Mouse (Mus musculus) embryonic facial prominence, embryonic 13.5 days (tissue): ENCODE data around the gene Ccdc189. TPM values are rescaled to one million over a fixed set of nuclear protein-coding genes. Genes with fewer than 3 reads are reported as not detected.

Source experiments
- ATAC-seq: fragments of 200-750 bp; cut with Nextera tagmentation; 2 replicates; pipeline ENCODE4 v1.8.0; 2017; ENCODE audit warnings: low read depth; ENCODE audit not compliant: insufficient number of reproducible peaks, insufficient read depth, low FRiP score, low TSS enrichment
- H3K27ac ChIP-seq: fragments of 300-500 bp; sonication (generic); 2 replicates; pipeline ENCODE4 v1.5.1; 2015; ENCODE audit warnings: moderate library complexity, mild to moderate bottlenecking, inconsistent platforms
- H3K27me3 ChIP-seq: fragments of 300-500 bp; sonication (generic); 2 replicates; pipeline ENCODE4 v1.6.1; 2015; ENCODE audit warnings: mild to moderate bottlenecking, inconsistent platforms
- H3K36me3 ChIP-seq: fragments of 300-500 bp; sonication (generic); 2 replicates; pipeline ENCODE4 v1.6.1; 2015; ENCODE audit warnings: mild to moderate bottlenecking, inconsistent platforms
- H3K4me1 ChIP-seq: fragments of 300-500 bp; sonication (generic); 2 replicates; pipeline ENCODE4 v1.6.1; 2015; ENCODE audit warnings: inconsistent platforms
- H3K4me2 ChIP-seq: fragments of 300-500 bp; sonication (generic); 2 replicates; pipeline ENCODE4 v1.6.1; 2015; ENCODE audit warnings: moderate library complexity, mild to moderate bottlenecking, inconsistent platforms
- H3K4me3 ChIP-seq: fragments of 300-500 bp; sonication (generic); 2 replicates; pipeline ENCODE4 v1.5.1; 2015; ENCODE audit warnings: mild to moderate bottlenecking, inconsistent platforms
- H3K9ac ChIP-seq: fragments of 300-500 bp; sonication (generic); 2 replicates; pipeline ENCODE4 v1.6.1; 2015; ENCODE audit warnings: mild to moderate bottlenecking, inconsistent platforms
- H3K9me3 ChIP-seq: fragments of 300-500 bp; sonication (generic); 2 replicates; pipeline ENCODE4 v1.6.1; 2016; ENCODE audit warnings: inconsistent platforms
- whole genome bisulfite sequencing: fragments of 180-500 bp; shearing (Covaris S2); methylation state at CpG from one replicate; pipeline ENCODE4 v1.1.7; 2015; ENCODE audit warnings: mixed read lengths; 5-methylcytosine and 5-hydroxymethylcytosine counted together
- polyA plus RNA-seq: library from polyadenylated mRNA; unstranded; fragments of >200 nt; fragmentation: Nextera tagmentation; extraction: Ambion mirVana; gene quantifications from 2 replicates; pipeline ENCODE4 v1.2.1, GENCODE M21; 2015

Gene Ccdc189
- polyA plus RNA-seq, 1 experiment from 2014 or later: 8.8 TPM

DNA sequence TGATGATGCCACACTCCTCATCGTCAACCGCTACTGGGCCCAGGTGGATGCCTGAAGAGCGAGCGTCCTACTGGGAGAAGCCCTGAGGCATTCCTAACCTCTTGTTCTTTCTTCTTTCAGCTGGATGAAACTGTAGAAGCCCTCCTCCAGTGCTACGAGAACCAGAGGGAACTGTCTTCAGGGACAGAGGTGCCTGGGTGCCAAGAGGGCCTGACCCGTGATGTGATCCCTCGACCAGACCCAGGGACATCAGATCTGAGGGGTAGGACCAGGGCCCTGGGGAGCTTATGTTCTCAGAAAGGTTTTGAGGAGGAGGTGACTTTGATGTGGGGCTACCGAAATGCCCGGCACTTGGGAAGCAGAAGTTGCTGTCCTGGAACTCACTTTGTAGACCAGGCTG is 1.2 kb upstream of the Ccdc189 start:
- Histone ChIP-seq H3K9me3 (no peaks in the 10 kb centered on the region), H3K4me1 (peaks cover 15% of the 10 kb centered on the region), H3K9ac (peak overlapping the region; percentile 91), H3K27me3 (no peaks in the 10 kb centered on the region), H3K4me3 (peak overlapping the region; percentile 91), H3K27ac (no peak overlapping the region), H3K4me2 (peak overlapping the region; percentile 90), H3K36me3 (peaks cover 63% of the 10 kb centered on the region)
- 84% methylated on average over 9 of the region's 9 CpGs for WGBS
- ATAC-seq: no peak

DNA sequence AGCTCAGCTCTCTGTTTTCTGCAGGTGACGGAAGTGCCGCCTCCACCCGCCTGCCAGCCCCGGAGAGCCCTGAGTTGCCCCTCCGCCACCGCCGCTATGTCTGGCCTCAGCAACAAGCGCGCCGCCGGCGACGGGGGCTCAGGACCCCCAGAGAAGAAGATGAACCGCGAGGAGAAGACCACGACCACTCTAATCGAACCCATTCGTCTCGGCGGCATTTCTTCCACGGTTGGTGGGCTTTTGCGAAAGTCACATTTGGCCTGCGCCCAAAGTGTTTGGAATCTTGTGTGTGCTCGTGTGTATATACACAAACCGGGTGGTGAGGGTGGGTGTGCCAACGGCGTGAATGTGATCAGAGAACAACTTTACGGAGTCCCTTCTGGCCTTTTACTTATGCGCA is 506 bp upstream of the Ccdc189 start:
- Histone ChIP-seq H3K4me1 (peaks cover 15% of the 10 kb centered on the region), H3K4me3 (peak overlapping the region; percentile 91), H3K9me3 (no peaks in the 10 kb centered on the region), H3K36me3 (peaks cover 63% of the 10 kb centered on the region), H3K27ac (peak overlapping the region; percentile 62; the same call in 1 of the 2 replicates), H3K27me3 (no peaks in the 10 kb centered on the region), H3K4me2 (peak overlapping the region; percentile 90), H3K9ac (peak overlapping the region; percentile 91)
- ATAC-seq: no peak
- 3% methylated on average over 29 of the region's 29 CpGs for WGBS

DNA sequence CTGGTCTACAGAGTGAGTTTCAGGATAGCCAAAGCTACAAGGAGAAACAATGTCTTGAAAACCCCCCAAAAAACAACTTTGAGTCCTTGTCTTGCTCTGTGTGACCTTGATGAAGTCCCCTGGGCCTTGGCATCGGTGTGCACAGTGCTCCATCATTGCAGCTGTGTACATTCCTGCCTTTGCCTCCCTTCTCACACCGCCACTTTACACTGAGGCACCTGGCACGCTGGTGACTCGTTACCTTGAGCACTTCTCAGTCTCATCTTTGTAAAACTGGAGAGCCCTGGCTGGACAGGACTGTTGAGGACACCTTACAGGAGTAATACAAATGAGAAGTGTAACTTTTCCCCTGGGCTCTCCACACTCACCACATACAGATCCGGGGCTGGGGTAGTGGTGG is 1.2 kb downstream of the Ccdc189 start:
- ATAC-seq: no peak
- no peaks in the 10 kb centered on the region for H3K9me3 ChIP-seq
- H3K4me2 ChIP-seq: peak overlapping the region; percentile 90
- peak overlapping the region; percentile 74 for H3K9ac ChIP-seq
- peaks cover 63% of the 10 kb centered on the region for H3K36me3 ChIP-seq
- WGBS: 62% methylated on average over 5 of the region's 5 CpGs
- H3K4me3 ChIP-seq: peak overlapping the region; percentile 91
- no peaks in the 10 kb centered on the region for H3K27me3 ChIP-seq
- H3K27ac ChIP-seq: peak overlapping the region; percentile 78; the same call in 1 of the 2 replicates
- peaks cover 15% of the 10 kb centered on the region for H3K4me1 ChIP-seq

DNA sequence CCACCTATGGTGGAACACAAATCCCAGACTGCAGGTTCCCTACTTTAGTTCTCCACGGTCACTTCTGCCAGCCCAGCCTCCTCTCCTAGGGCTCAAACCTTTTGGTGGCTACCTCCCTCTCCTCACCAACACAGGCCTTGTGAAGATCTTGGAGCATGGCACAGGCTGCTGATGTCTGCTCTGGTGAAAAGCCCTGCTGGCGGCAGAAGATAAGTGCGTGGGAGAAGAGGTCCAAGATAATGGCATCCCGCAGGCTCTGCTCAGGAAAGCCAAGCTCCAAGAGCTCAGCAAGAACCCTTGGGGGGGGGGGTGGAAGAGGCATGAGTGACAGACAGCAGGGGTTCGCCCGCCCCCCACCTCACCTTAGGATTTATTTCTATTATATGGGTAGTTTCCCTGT is 2.2 kb downstream of the Ccdc189 start:
- Histone ChIP-seq H3K9me3 (no peaks in the 10 kb centered on the region), H3K9ac (no peak overlapping the region), H3K36me3 (peaks cover 61% of the 10 kb centered on the region), H3K4me3 (no peak overlapping the region), H3K4me1 (peaks cover 15% of the 10 kb centered on the region), H3K27me3 (no peaks in the 10 kb centered on the region), H3K4me2 (no peak overlapping the region), H3K27ac (no peak overlapping the region)
- no peak for ATAC-seq
- 93% methylated on average over 6 of the region's 6 CpGs for WGBS

DNA sequence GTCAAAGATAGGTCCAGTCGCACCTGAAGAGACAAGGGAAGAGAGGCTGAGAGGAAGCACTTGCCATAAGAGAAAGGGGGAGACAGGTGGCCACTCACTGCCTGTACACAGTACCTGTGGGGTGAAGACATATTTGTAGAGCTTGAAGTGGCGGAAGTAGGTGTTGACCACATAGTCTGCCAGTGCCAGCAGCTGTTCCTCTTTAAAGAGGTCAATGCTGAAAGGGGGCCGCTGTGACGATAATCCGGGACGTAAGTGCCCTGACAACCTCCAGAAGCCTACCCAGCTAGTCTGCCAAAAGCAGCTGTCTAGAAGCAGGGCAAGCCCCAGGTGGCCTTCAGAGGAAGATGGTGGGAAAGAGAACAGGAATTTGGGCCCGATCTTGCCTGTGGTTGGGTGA is 3.4 kb downstream of the Ccdc189 start:
- Histone ChIP-seq H3K9ac (no peak overlapping the region), H3K27me3 (no peaks in the 10 kb centered on the region), H3K4me2 (no peak overlapping the region), H3K36me3 (peaks cover 62% of the 10 kb centered on the region), H3K4me3 (no peak overlapping the region), H3K9me3 (no peaks in the 10 kb centered on the region), H3K27ac (0 out of 2 replicates have a peak overlapping the region, but pooled peaks have one; percentile 11), H3K4me1 (peaks cover 15% of the 10 kb centered on the region)
- no peak for ATAC-seq
- 81% methylated on average over 7 of the region's 7 CpGs for WGBS

DNA sequence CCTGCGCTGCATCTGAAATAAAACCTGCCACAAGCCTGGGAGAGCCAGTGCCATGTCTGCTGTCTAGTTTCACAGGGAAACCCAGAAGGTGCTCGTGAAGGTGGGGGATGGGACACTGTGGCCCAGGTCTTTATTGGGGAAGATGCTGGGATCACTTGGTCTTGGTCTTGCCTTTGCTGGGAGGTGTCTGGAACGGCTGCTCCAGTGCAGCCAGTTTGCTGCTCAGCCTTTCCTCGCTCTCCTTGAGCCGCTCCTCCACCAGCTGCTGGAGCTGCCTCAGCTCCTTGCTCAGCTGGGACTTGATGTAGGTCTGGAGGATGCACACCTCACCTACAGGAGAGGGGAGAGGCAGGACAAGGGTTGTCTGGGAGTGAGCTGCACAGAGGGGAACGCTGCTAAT is 5.1 kb downstream of the Ccdc189 start:
- no peak for ATAC-seq
- Histone ChIP-seq H3K27me3 (no peaks in the 10 kb centered on the region), H3K27ac (no peak overlapping the region), H3K4me3 (no peak overlapping the region), H3K36me3 (peaks cover 70% of the 10 kb centered on the region), H3K4me2 (no peak overlapping the region), H3K9ac (no peak overlapping the region), H3K4me1 (peaks cover 8% of the 10 kb centered on the region), H3K9me3 (no peaks in the 10 kb centered on the region)
- WGBS: 93% methylated on average over 6 of the region's 6 CpGs

DNA sequence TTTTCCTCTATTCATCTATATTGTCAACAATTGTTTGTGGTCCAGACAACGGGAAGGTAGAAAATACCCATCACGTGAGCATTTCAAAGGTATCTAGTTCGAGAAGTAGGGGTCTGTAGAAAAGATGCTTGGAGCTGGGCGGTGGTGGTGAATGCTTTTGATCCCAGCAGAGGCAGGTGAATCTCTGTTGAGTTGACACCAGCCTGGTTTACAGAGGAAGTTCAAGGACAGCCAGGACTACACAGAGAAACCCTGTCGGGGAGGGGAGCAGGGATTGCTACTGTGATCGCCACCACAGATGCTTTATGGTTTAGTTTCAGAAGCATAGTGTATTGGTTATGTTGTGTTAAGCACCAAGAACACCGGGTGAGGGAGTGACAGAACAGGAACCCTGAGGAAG is 14.3 kb downstream of the Ccdc189 start:
- peaks cover 31% of the 10 kb centered on the region for H3K36me3 ChIP-seq
- no peaks in the 10 kb centered on the region for H3K27me3 ChIP-seq
- H3K27ac ChIP-seq: no peak overlapping the region
- H3K9ac ChIP-seq: peak overlapping the region; percentile 87
- peaks cover 19% of the 10 kb centered on the region for H3K4me1 ChIP-seq
- no peak for ATAC-seq
- peak overlapping the region; percentile 95 for H3K4me2 ChIP-seq
- WGBS: 23% methylated on average over 7 of the region's 7 CpGs
- H3K9me3 ChIP-seq: no peaks in the 10 kb centered on the region
- H3K4me3 ChIP-seq: peak overlapping the region; percentile 78

DNA sequence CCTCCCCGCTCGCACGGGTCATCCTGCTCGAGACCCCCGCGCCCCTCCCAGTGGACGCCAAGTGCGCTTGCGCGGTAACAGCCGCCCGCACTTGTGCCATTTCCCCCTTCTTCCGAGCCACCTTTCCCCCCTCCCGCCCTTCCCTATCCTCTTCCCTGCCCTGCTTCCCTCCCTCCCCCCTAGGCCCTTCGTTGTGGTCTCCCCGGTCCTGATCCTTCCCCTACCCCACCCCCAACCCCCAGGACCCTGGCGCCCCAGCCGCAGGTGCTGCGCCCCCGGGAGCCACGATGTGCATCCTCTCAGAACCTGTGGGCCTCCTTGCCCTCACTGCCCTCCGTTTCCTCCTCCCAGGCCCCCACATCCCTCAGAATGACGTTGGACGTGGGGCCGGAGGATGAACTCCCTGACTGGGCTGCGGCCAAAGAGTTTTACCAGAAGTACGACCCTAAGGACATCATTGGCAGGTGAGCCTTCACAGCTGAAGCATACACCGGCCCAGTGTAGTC is 14.8 kb downstream of the Ccdc189 start:
- ATAC-seq: peak; percentile 17; the same call in 1 of the 2 replicates
- Histone ChIP-seq H3K4me3 (peak overlapping the region; percentile 78), H3K4me1 (peaks cover 19% of the 10 kb centered on the region), H3K27me3 (no peaks in the 10 kb centered on the region), H3K36me3 (peaks cover 32% of the 10 kb centered on the region), H3K4me2 (peak overlapping the region; percentile 95), H3K9ac (peak overlapping the region; percentile 87), H3K9me3 (no peaks in the 10 kb centered on the region), H3K27ac (peak overlapping the region; percentile 33; the same call in 1 of the 2 replicates)
- under 1% methylated on average over 26 of the region's 28 CpGs for WGBS

DNA sequence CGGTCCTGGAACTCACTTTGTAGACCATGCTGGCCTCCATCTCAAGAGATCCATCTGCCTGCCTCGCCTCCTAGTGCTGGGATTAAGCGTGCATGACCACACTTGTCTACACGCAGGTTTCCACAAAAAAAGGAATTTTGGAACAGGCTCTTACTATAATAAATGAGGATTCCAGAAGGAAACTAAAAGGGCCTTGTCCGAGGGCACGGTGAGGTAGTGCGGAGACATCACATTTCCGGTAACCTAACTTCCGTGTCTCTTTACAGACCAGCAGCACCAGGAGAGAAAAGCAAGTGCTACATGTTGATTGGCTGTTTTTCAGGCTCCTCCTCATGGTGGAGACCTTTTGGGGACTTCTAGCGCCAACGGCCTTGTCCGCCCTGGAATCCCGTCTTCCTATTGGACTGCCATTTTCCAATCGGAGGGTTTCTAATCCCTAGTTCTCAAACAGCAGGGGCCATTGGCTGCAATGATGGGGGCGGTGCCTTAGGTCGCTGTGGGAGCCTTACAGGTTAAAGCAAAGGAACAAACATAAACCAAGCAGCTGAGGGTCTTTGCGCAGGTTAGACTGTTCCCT is 15.4 kb downstream of the Ccdc189 start, which contains the start of gene Phkg2:
Gene Phkg2 (plus strand): TSS at position 446 of the 577 bp plus-strand sequence.
- ATAC-seq: peak; percentile 93
- H3K9me3 ChIP-seq: no peaks in the 10 kb centered on the region
- peak within 1 kb of the TSS; percentile 95 for H3K4me2 ChIP-seq
- H3K4me1 ChIP-seq: peaks cover 19% of the 10 kb centered on the region
- peak within 1 kb of the TSS; percentile 87 for H3K9ac ChIP-seq
- WGBS: under 1% methylated on average over 17 of the region's 17 CpGs
- peak within 1 kb of the TSS; percentile 78 for H3K4me3 ChIP-seq
- H3K27ac ChIP-seq: peak within 1 kb of the TSS; percentile 74
- peaks cover 28% of the 10 kb centered on the region for H3K36me3 ChIP-seq
- H3K27me3 ChIP-seq: no peaks in the 10 kb centered on the region

DNA sequence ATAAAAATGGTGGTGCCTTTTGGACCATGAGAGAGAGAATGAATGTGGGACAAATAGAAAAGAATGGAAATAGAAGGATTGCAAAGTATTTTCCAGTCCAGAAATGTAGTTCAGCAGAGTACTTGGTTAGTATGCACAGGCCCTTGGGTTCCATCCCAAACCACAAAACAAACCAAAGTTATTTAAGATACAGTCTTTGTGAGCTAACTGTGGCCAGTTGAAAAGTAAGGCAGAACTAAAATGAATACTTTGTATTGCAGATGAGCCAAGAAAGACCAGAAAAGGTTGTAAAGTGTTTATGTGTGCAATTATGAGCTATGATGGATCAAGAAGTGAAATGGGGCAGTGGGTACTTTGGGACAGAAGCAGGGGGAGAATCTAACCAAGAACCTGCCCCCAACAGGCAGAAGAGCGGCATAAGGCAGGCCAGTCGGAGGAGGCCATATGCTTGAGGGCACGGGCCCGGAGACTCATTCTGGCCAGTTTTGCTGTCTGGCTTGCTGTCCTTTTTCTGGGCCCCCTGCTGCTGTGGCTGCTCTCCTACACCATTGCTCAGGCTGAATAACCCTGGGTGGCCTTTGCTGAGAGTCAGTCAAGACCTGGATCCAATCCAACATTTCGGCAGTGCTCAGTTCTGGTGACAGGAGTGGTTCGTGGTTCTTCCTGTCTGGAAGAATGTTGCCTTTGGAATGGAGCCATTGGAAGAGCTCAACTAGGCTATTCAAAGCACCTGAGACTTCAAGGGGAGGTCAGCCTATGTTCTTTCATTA is 23.8 kb downstream of the Ccdc189 start:
- ATAC-seq: no peak
- no peak overlapping the region for H3K4me2 ChIP-seq
- H3K36me3 ChIP-seq: peaks cover 69% of the 10 kb centered on the region
- H3K9me3 ChIP-seq: no peaks in the 10 kb centered on the region
- peaks cover 4% of the 10 kb centered on the region; the same call in 1 of the 2 replicates for H3K4me1 ChIP-seq
- no peaks in the 10 kb centered on the region for H3K27me3 ChIP-seq
- H3K27ac ChIP-seq: 0 out of 2 replicates have a peak overlapping the region, but pooled peaks have one; percentile 22
- WGBS: 78% methylated on average over 6 of the region's 6 CpGs
- no peak overlapping the region for H3K4me3 ChIP-seq
- H3K9ac ChIP-seq: no peak overlapping the region

DNA sequence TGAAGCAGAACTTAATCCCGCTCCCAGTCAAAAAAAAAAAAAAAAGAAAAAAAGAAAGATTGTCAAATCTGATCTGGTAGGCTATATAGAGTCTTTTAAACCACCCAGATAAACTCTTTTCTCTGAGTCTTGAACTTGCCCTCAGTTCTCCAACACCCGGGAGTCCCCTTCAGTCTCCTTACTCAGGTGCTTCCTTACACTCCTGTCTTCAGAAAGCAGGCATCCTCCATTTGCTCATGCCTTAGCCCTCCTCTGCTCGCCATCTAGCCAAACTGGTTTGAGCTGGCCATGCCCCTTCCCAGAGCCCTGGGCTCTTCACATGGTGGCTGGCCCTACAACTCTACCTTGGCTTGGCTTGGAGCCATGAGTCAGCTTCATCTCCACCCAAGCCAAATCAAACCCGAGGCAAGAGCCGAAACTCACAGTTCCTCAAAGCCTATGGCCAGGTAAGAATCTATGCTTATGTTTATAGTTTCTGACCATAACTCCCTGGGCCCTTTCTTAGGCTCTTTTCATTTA is 27.0 kb downstream of the Ccdc189 start, which contains the start of gene Tmem265:
Gene Tmem265 (plus strand): TSS at position 51 of the 519 bp plus-strand sequence.
- Histone ChIP-seq H3K4me1 (peaks cover 4% of the 10 kb centered on the region; the same call in 1 of the 2 replicates), H3K4me3 (no peak within 1 kb of the TSS), H3K9ac (no peak within 1 kb of the TSS), H3K9me3 (no peaks in the 10 kb centered on the region), H3K27me3 (no peaks in the 10 kb centered on the region), H3K4me2 (no peak within 1 kb of the TSS), H3K27ac (peak within 1 kb of the TSS; percentile 33; the same call in 1 of the 2 replicates), H3K36me3 (peaks cover 80% of the 10 kb centered on the region)
- WGBS: 85% methylated on average over 5 of the region's 5 CpGs
- no peak for ATAC-seq
